ENCODE assay signal across 26 mouse cellular contexts in the genomic region with DNA sequence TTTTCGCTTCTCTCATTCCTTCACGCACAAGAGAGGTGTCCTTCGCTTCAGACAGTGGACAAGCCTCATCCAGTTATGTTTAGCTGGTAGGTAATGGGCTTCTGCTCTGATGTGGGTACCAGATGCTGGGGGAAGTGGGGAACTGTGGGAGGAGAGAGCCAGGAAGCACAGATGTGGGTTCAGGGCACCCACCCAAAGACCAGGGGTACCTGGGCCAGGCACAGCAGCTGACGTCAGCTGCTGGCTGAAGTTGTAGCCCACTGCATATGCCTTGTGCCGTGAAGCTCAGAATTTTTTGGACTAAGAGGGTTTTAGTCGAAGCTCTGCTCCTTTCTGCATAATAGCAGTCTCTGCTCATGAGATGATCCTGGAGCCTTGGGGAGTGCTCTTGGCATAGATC. TPM values are rescaled to one million over a fixed set of nuclear protein-coding genes. Genes with fewer than 3 reads are reported as not detected.
"Had no signal": no experiment of that assay in that cellular context is flagged by ENCODE, and none has a peak within 500 bp of the region (broad histone marks: within the 10 kb centered on the region; RNA-seq: fewer than 3 reads in every experiment).

No protein-coding gene starts in this region.

- H3K27ac ChIP-seq: embryonic facial prominence, embryonic 10.5 days; embryonic facial prominence, embryonic 12.5 days; embryonic facial prominence, embryonic 13.5 days; embryonic facial prominence, embryonic 15.5 days; forebrain, embryonic 10.5 days; forebrain, embryonic 12.5 days; gastrocnemius, adult 2 months; heart, adult 2 months; heart, embryonic 10.5 days had no signal

- ATAC-seq: forebrain, embryonic 13.5 days; forebrain, embryonic 16.5 days; forebrain, postnatal 0 days had no signal

- H3K9me3 ChIP-seq: embryonic facial prominence, embryonic 10.5 days; embryonic facial prominence, embryonic 12.5 days; embryonic facial prominence, embryonic 13.5 days; embryonic facial prominence, embryonic 15.5 days; forebrain, embryonic 10.5 days; forebrain, embryonic 12.5 days; forebrain, embryonic 13.5 days; heart, embryonic 10.5 days; heart, embryonic 12.5 days had no signal

- H3K27me3 ChIP-seq: embryonic facial prominence, embryonic 12.5 days; embryonic facial prominence, embryonic 15.5 days; forebrain, embryonic 12.5 days; heart, embryonic 12.5 days had no signal

- H3K4me2 ChIP-seq: embryonic facial prominence, embryonic 12.5 days; embryonic facial prominence, embryonic 13.5 days; embryonic facial prominence, embryonic 15.5 days; forebrain, embryonic 12.5 days; forebrain, embryonic 13.5 days; heart, embryonic 11.5 days; heart, embryonic 12.5 days had no signal

- H3K4me3 ChIP-seq: embryonic facial prominence, embryonic 10.5 days; embryonic facial prominence, embryonic 12.5 days; embryonic facial prominence, embryonic 13.5 days; embryonic facial prominence, embryonic 15.5 days; erythroblast, embryonic 14.5 days; forebrain, embryonic 10.5 days; forebrain, embryonic 12.5 days; forebrain, embryonic 13.5 days; gastrocnemius, adult 2 months; heart, adult 2 months; heart, embryonic 10.5 days; heart, embryonic 12.5 days had no signal

- DNase-seq: cerebellum, adult 9-10 months; cerebellum, adult 9-11 months; cerebellum, postnatal 25 days; cerebellum, postnatal 36 days; embryo, embryonic 11 days; forebrain, postnatal 0 days; gastrocnemius, adult 2 months; gastrocnemius, postnatal 10 days; gastrocnemius, postnatal 14 days; gastrocnemius, postnatal 25 days; gastrocnemius, postnatal 36 days; heart, adult 11 months; heart, adult 18-20 months; heart, adult 2 months had no signal

- H3K36me3 ChIP-seq: embryonic facial prominence, embryonic 10.5 days; embryonic facial prominence, embryonic 12.5 days; embryonic facial prominence, embryonic 13.5 days; embryonic facial prominence, embryonic 15.5 days; forebrain, embryonic 10.5 days; forebrain, embryonic 12.5 days; heart, embryonic 10.5 days; heart, embryonic 12.5 days had no signal

- H3K4me1 ChIP-seq: embryonic facial prominence, embryonic 10.5 days; embryonic facial prominence, embryonic 12.5 days; embryonic facial prominence, embryonic 13.5 days; forebrain, embryonic 10.5 days; forebrain, embryonic 12.5 days; forebrain, embryonic 13.5 days; heart, embryonic 10.5 days; heart, embryonic 12.5 days had no signal

- H3K9ac ChIP-seq: embryonic facial prominence, embryonic 12.5 days; embryonic facial prominence, embryonic 13.5 days; embryonic facial prominence, embryonic 15.5 days; forebrain, embryonic 12.5 days; forebrain, embryonic 13.5 days; forebrain, postnatal 0 days; heart, embryonic 12.5 days had no signal

RNA-seq across cellular contexts. Expression of a gene that starts 56.5 kb away (rescaled TPM):
- polyA plus RNA-seq: erythroblast, embryonic 14.5 days had no signal
